Mouse (Mus musculus) splenic B cell, adult 2 months (primary cell): ENCODE results near the gene Galns.
"Not testable (repeated sequence)": the region's sequence is repeated elsewhere in the genome, so short reads cannot be mapped to it uniquely, and the experiment has no call there.

Experiments used
- DNase-seq: peaks from one replicate; pipeline ENCODE4 v3.0.0-alpha.2; 2011; ENCODE audit warnings: low read depth, low spot score
- H3K27me3 ChIP-seq: 2 replicates; pipeline ENCODE4 v1.6.1; 2012; ENCODE audit warnings: mild to moderate bottlenecking, low read length, moderate library complexity, mixed read lengths; ENCODE audit not compliant: control insufficient read depth, poor library complexity, insufficient read depth, severe bottlenecking
- H3K36me3 ChIP-seq: 2 replicates; pipeline ENCODE4 v1.6.1; 2012; ENCODE audit warnings: mild to moderate bottlenecking, low read length, moderate library complexity, mixed read lengths; ENCODE audit not compliant: control insufficient read depth, poor library complexity, insufficient read depth, severe bottlenecking

Galns gene

GRCm38 (mm10) chr8:122640825-122641224 lies 29.6 kb upstream of the Galns start:
- DNase-seq: no peak
- peaks cover 13% of the 10 kb centered on the region for H3K36me3 ChIP-seq
- no peaks in the 10 kb centered on the region for H3K27me3 ChIP-seq

GRCm38 (mm10) chr8:122639521-122640248 lies 28.4 kb upstream of the Galns start:
- DNase-seq: no peak
- Histone ChIP-seq H3K36me3 (peaks cover 19% of the 10 kb centered on the region), H3K27me3 (no peaks in the 10 kb centered on the region)

DNA sequence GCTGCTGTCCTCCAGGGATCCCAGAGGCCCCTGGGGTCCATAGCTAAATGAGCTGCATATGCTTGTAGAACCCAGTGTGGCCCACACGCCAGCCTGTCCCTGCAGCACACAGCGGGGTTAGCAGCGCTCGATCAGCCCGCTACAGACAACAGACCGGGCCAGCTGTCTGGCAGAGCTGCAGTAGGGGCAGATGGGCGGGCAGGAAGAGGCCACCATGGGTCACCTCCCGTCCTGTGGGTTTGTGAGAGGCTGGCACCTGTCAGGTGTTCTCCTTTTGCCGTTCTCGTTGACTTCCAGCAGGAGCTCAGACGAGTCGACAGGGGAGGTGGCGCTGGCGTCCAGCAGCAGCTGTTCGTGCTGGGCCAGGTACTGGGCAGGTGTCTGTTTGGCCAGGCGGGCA lies 27.3 kb upstream of the Galns start:
- Histone ChIP-seq H3K36me3 (peaks cover 21% of the 10 kb centered on the region), H3K27me3 (no peaks in the 10 kb centered on the region)
- DNase-seq: no peak

DNA sequence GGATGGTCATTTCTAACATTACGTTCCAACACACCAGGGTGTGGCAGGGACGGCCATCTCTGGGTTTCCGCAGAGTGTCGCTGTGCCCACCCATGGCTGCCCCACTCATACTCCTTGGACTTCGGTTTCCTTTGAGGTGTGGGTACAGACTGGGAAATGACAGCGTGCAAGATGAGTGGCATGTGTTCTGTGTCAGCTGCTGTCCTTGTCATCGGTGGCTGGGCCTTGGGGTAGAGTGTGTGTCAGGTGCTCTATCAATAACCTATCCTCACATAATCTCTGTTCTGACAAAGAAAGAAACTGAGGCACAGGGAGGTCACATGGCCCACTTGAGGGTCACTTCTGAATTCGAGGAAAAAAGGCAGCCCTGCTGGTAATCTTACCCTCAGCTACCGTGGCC lies 26.0 kb upstream of the Galns start:
- H3K36me3 ChIP-seq: peaks cover 23% of the 10 kb centered on the region
- H3K27me3 ChIP-seq: no peaks in the 10 kb centered on the region
- no peak for DNase-seq

- peaks cover 24% of the 10 kb centered on the region for H3K36me3 ChIP-seq
- DNase-seq: no peak
- no peaks in the 10 kb centered on the region for H3K27me3 ChIP-seq
Measured at GRCm38 (mm10) chr8:122636803-122637175, 25.5 kb upstream of the Galns start.

- no peak for DNase-seq
- Histone ChIP-seq H3K36me3 (peaks cover 23% of the 10 kb centered on the region), H3K27me3 (no peaks in the 10 kb centered on the region)
Measured at GRCm38 (mm10) chr8:122635878-122636802, 24.9 kb upstream of the Galns start.

- no peak for DNase-seq
- Histone ChIP-seq H3K27me3 (no peaks in the 10 kb centered on the region), H3K36me3 (peaks cover 26% of the 10 kb centered on the region)
Measured at GRCm38 (mm10) chr8:122633205-122633604, 21.9 kb upstream of the Galns start.

- DNase-seq, H3K27me3 ChIP-seq: not testable (repeated sequence)
- H3K36me3 ChIP-seq: peaks cover 26% of the 10 kb centered on the region
Measured at GRCm38 (mm10) chr8:122632134-122632533, 20.9 kb upstream of the Galns start.

DNA sequence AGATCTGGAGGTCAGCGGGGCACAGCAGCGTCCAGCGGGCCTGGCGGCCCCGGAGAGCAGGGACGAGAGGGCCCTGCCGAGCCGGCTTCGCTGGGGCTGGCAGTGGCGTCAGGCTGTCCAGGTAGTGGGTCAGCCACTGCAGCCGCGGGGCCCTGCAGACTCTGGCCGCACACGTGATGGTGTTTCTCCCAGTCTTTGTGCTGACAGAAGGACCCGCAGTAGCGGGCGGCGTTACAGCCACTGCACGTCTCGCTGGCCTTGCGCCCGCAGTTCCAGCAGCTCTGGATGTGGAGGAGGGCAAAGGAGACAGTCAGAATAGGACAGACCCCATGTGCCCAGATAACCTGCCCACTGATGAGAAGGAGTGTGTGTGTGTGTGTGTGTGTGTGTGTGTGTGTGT lies 19.4 kb upstream of the Galns start:
- Histone ChIP-seq H3K36me3 (peaks cover 22% of the 10 kb centered on the region), H3K27me3 (no peaks in the 10 kb centered on the region)
- no peak for DNase-seq

- DNase-seq: no peak
- no peaks in the 10 kb centered on the region for H3K27me3 ChIP-seq
- peaks cover 17% of the 10 kb centered on the region for H3K36me3 ChIP-seq
Measured at GRCm38 (mm10) chr8:122629388-122629787, 18.1 kb upstream of the Galns start.

DNA sequence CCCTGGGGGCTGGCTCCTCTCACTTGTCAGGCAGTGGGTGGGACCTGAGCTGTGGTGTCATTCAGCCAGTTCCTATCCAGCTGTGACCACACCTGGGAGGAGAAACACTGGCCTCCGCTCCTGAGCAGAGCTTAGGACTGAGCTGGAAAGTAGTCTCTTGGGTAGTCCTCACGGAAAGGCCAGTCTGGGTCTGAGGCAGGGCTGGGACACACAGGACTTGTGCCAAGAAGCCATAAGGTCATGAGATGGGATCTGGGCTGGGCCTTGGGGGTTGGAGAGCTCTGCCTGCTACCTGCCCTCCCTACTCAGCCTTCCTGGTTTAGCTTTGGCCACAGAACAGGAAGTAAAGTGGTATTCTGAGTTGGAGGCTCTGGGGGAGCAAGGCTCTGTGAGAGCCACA lies 15.6 kb upstream of the Galns start:
- H3K36me3 ChIP-seq: peaks cover 9% of the 10 kb centered on the region
- H3K27me3 ChIP-seq: no peaks in the 10 kb centered on the region
- no peak for DNase-seq

DNA sequence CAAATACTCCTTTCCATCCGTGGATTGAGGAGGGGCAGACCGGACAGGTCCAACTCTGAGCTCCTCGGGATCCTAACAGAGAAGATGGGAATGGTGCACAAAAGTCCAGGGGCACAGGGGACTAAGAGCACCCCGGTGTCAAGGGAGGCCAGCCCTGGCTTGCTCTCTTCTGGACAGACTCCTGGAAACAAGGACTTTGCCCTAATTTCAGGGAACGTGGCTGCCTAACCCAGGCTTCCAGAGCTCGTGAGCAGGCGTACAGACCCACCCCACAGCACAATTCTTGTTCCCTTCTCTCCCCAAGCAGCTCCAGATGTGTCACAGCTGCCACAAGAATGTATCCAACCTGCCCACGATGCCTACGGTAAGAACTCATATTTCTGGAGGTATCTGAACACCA lies 14.5 kb upstream of the Galns start:
- DNase-seq: no peak
- Histone ChIP-seq H3K27me3 (no peaks in the 10 kb centered on the region), H3K36me3 (peaks cover 5% of the 10 kb centered on the region)

- DNase-seq: no peak
- H3K27me3 ChIP-seq: no peaks in the 10 kb centered on the region
- peaks cover 4% of the 10 kb centered on the region for H3K36me3 ChIP-seq
Measured at GRCm38 (mm10) chr8:122624653-122625052, 13.4 kb upstream of the Galns start.

DNA sequence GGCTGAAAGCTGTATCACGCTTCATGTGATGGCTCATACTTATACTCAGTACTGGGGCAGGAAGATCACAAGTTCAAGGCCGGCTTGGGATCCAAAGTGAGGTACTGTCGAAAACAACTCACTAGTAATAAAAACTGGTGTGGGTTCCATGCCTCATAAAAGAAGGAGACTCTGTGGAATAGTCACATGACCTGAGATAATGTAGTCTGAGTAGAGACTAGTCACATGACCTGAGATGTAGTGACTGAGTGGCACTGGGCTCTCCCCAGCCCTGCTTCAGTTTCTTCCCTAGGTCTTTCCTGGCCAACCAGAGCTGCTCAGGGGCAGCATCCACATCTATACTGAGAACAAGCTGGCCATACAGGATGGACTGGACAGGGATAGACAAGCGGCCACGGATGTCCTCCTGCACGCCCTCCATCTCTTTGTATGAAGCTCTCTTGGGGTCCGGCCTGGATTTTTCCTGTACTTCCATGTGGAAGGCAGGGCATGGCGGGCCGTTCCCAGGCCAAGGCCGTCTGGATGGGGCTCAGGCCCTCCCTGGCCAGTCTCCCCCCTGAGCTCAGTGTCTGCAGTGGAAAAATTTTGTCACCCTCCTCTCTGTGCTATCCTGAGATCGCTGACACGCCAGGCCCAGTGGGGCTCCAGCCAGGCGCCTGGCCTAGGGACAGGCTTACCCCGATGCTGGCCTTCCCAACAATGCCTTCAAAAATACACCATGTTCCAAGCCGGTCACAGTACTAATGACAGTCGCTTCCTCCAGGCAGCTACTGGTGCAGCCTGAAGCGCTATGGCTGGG lies 12.8 kb upstream of the Galns start:
- DNase-seq: no peak
- Histone ChIP-seq H3K27me3 (no peaks in the 10 kb centered on the region), H3K36me3 (peaks cover under 1% of the 10 kb centered on the region)

- no peak for DNase-seq
- no peaks in the 10 kb centered on the region for H3K27me3 ChIP-seq
Measured at GRCm38 (mm10) chr8:122622727-122623126, 11.5 kb upstream of the Galns start, which contains the start of gene Pabpn1l. Pabpn1l (minus strand) TSS chr8:122622739.

More at GRCm38 (mm10) chr8:122622727-122623126, 11.5 kb upstream of the Galns start, which contains the start of gene Pabpn1l:
- H3K36me3 ChIP-seq: no peaks in the 10 kb centered on the region
